Mouse (Mus musculus): ENCODE results near the gene Gatad2b.

DNA sequence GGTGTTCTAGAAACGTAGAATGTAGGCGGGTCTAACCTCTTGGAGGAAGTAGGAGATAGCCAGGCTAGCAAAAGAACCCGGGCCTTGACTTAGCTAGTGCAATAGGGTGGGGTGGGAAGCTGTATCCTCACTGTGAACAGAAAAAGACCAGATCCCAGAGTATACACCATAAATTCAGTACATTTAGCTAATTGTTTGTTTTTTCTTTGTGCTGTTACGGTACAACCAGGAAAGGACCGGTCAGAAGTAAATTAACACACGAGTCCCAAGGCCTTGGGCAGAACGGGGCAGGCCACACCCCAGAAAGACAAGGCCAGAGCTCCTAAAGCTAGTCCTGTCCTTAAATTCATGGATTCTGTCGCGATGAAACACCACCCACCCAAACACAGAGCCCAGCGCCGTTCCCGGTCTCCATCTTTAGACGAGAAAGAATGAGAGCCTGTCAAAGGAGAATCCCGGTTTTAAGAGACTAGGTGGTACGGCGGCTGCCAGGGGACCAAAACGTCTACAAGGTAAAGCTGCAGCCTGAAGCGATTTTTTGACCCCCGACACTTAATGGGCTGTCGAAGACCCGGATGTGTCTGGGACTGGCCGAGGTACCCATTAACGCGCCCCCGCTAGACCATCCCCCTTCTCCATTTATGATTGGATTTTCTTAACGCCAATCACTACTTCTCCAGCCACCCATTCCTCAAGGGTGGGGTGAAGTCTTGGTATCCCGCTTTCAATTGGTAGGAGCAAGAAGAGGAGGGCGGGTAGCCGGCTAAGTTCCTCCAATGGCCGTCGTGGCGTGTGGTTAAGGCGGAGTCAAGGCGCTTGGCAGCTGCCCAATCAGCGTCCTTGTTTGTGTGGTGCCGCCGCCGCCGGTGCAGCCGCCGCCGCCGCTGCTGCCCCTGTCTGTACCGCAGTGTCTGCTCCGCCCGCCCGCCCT is at the start of gene Gatad2b:
- no peak for TF ChIP-seq CTCF (IDR thresholded peaks at IDR 0.05; ENCODE audit: control insufficient read depth, insufficient read depth, low read length)
- no peak; the same call in 1 of the 2 replicates for TF ChIP-seq POLR2A (IDR thresholded peaks at IDR 0.05; ENCODE audit: borderline replicate concordance, control insufficient read depth, low read depth, low read length)

All from bone marrow, adult 2 months (tissue).